Mouse (Mus musculus) midbrain, embryonic 10.5 days (tissue): ENCODE results near the gene Cry1. TPM values are rescaled to one million over a fixed set of nuclear protein-coding genes. Genes with fewer than 3 reads are reported as not detected.

Experiments
- DNase-seq: peaks from one replicate; pipeline ENCODE4 v3.0.0-alpha.2; 2017; ENCODE audit warnings: low spot score
- H3K27ac ChIP-seq: fragments of 300-500 bp; sonication (generic); replicated peaks from 2 replicates; pipeline ENCODE4 v1.5.1; 2016; ENCODE audit warnings: mild to moderate bottlenecking
- H3K27me3 ChIP-seq: fragments of 300-500 bp; sonication (generic); 2 replicates; pipeline ENCODE4 v1.6.1; 2016; ENCODE audit warnings: low read depth, mild to moderate bottlenecking; ENCODE audit not compliant: poor library complexity, severe bottlenecking
- H3K36me3 ChIP-seq: fragments of 300-500 bp; sonication (generic); 2 replicates; pipeline ENCODE4 v1.6.1; 2016; ENCODE audit warnings: mild to moderate bottlenecking, moderate library complexity
- H3K4me1 ChIP-seq: fragments of 300-500 bp; sonication (generic); 2 replicates; pipeline ENCODE4 v1.6.1; 2016
- H3K4me3 ChIP-seq: fragments of 300-500 bp; sonication (generic); 2 replicates; pipeline ENCODE4 v1.5.1; 2016; ENCODE audit warnings: mild to moderate bottlenecking, moderate library complexity
- H3K9me3 ChIP-seq: fragments of 300-500 bp; sonication (generic); replicated peaks from 2 replicates; pipeline ENCODE4 v1.6.1; 2016; ENCODE audit warnings: mild to moderate bottlenecking
- WGBS: fragments of 180-500 bp; shearing (Covaris S2); methylation state at CpG from one replicate; pipeline ENCODE4 v1.1.7; 2016; 5-methylcytosine and 5-hydroxymethylcytosine counted together
- polyA plus RNA-seq: library from polyadenylated mRNA; unstranded; fragments of >200 nt; fragmentation: Nextera tagmentation; extraction: Ambion mirVana; gene quantifications from 2 replicates; pipeline ENCODE4 v1.2.1, GENCODE M21; 2016

The Cry1 gene
- polyA plus RNA-seq, 1 experiment from 2014 or later: 35.9 TPM

DNA sequence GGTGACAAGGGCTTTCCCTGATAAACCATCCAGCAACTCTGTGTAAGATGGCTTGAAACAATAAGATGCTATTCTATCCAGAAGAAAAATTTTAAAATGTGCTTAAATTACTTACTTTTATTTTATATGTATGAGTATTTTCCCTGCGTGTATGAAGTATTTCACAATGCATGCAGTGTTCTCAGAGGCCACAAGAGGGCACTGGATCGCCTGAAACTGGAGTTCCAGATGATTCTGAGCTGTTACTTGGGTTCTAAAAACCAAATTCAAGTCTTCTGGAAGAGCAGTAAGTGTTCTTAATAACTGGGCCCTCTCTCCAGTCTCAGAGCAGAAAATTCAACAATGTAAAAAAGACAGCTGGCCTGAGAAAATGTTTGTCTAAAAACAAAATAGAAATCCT lies 30.7 kb downstream of the Cry1 start:
- peak; percentile 35 for DNase-seq
- Histone ChIP-seq H3K4me3 (no peak overlapping the region), H3K27ac (no peak overlapping the region), H3K27me3 (no peaks in the 10 kb centered on the region), H3K9me3 (no peaks in the 10 kb centered on the region), H3K36me3 (peaks cover 16% of the 10 kb centered on the region), H3K4me1 (no peaks in the 10 kb centered on the region)
- 15% methylated on average over 2 of the region's 2 CpGs for WGBS

DNA sequence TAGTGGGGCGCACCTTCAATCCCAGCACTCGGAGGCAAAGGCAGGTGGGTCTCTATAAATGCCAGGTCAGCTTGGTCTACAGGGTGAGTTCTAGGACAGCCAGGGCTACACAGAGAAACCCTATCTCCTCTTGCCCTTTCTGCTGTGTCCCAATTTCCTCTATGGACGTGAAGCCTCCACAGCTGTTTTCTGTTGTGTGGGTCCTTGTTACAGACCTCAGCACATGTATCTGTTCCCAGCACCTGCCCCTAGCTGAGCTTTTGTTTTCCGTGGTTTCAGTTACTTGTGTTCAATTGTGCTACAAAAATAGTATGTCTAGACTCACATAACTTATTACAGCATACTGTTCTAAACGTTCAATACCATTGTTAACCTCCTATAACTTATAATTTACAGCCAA lies 35.6 kb downstream of the Cry1 start:
- Histone ChIP-seq H3K27ac (no peak overlapping the region), H3K4me1 (no peaks in the 10 kb centered on the region), H3K4me3 (no peak overlapping the region), H3K27me3 (no peaks in the 10 kb centered on the region), H3K36me3 (peaks cover 51% of the 10 kb centered on the region), H3K9me3 (no peaks in the 10 kb centered on the region)
- WGBS: 92% methylated on average over 5 of the region's 5 CpGs
- no peak for DNase-seq

DNA sequence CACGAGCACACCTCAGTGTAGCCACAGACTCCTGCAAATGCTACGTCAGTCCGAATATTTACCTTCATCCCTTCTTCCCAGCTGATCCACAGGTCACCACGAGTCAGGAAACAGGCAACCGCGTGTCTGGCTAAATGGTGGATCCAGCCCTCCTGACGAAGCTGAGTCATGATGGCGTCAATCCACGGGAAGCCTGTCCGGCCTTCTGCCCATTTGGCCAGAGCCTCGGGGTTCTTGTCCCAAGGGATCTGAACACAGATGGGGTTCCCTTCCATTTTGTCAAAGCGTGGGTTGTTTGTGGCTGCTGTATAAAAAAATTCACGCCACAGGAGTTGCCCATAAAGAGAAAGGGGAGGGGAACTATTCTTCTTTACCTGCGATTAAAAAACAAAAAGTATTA lies 38.6 kb downstream of the Cry1 start:
- DNase-seq: no peak
- Histone ChIP-seq H3K9me3 (no peaks in the 10 kb centered on the region), H3K27me3 (no peaks in the 10 kb centered on the region), H3K4me3 (no peak overlapping the region), H3K4me1 (no peaks in the 10 kb centered on the region), H3K27ac (no peak overlapping the region), H3K36me3 (peaks cover 77% of the 10 kb centered on the region)
- WGBS: 93% methylated on average over 14 of the region's 14 CpGs

DNA sequence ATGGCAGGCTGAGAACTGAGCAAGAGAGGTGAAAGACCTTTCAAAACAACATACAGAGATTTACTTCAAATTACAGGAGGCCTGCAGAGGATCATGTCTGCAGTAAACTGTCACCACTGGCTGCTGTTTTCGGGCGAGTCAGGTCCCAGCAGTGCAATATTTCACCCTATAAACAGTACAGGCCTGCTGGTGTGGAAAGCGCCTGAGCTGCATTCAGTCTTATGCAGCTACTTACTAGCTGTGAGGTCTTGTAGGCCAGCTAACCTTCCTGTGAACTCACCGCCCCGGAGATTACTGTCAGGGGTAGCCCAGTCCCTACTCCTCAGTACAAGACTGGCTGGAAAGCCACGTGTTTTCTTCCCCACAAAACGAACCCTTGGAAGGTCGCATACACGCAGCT lies 43.4 kb downstream of the Cry1 start:
- no peaks in the 10 kb centered on the region for H3K9me3 ChIP-seq
- H3K27ac ChIP-seq: no peak overlapping the region
- WGBS: 90% methylated on average over 9 of the region's 9 CpGs
- DNase-seq: no peak
- H3K27me3 ChIP-seq: no peaks in the 10 kb centered on the region
- H3K36me3 ChIP-seq: peaks cover 61% of the 10 kb centered on the region
- H3K4me1 ChIP-seq: peaks cover 5% of the 10 kb centered on the region; the same call in 1 of the 2 replicates
- H3K4me3 ChIP-seq: no peak overlapping the region

DNA sequence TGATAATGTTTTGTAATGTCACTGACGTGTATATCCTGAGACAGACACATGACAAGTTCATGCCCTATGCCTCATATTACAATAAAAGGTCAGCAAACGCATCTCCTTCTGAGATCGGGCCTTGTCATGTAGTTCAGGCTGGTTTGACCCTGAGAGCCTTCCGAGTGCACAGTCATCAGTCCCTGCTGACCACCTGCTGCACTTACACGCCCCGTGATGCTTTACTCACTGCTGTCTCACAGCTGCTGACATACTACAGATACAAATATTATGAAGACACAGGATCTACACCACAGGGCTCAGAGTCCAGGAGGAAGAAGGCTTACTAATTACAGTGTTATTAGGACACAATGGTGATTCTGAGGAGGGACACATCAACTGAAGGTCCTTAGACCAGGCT lies 48.3 kb downstream of the Cry1 start:
- Histone ChIP-seq H3K36me3 (peaks cover 39% of the 10 kb centered on the region), H3K27ac (no peak overlapping the region), H3K4me1 (peaks cover 5% of the 10 kb centered on the region; the same call in 1 of the 2 replicates), H3K9me3 (no peaks in the 10 kb centered on the region), H3K27me3 (no peaks in the 10 kb centered on the region), H3K4me3 (no peak overlapping the region)
- 93% methylated on average over 6 of the region's 6 CpGs for WGBS
- DNase-seq: no peak

DNA sequence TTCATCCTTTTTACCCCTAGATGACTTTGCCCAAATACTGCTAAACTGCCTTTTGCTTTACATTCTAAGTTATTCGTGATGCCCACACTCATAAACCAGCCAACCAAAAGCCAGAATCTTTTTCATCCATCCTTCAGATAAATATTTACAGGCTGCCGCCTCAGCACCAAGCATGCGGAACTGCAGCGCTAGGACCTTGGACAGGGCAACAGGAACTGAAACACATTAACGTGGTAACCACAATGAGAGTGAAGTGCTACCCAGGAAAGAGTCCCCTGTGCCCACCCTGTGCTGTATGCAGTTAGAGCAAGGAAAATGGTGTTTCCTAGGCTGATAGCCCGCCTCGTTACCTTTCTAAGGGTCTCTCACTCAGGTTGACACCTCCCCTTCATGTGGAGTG lies 56.4 kb downstream of the Cry1 start:
- 26% methylated on average over 7 of the region's 7 CpGs for WGBS

DNA sequence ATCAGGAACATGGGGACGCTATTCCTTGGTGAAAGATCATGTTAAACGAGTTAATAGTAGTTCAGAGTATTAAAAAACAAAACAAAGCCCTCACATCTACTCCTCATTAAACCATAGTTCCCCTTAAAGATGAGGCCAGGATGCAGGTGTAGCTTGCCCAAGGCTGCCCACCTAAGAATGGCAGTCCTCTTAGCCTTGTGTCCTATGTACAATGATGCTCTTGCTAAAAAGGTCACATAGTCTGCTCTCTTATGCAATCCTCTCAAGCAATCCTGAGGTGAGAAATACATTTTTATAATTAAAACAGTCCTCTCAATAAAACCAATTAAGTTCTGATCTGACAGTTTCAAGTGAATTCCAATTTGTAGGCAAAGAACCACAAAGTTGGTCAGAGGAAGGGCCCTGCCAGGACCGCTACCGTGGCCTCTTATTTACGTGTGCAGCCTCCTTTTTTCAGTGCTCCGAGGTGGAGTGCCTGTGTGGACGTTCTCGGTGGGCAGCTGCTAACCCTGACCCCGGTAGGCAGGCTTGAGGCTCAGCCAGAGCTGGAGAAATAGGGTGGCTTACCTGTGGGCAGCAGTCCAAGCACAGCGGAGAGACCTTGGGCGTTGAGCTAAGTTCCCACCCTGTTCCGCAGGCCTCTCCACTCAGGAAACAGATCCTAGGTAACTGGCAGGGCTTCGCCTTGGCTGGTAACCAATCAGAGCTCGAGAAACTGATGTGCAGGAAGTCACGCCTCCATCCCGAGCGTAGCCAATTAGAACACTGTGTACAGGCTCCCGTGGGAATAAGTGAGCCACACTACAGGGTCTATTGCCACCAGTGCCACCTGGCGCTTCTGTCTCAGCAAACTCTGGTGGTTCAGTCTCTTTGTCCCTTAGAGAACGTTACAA lies 57.2 kb downstream of the Cry1 start, which contains the start of gene Mterf2:
TSS of gene Mterf2 (minus strand) at position 633 of the 893 bp plus-strand sequence.
- Histone ChIP-seq H3K4me1 (peaks cover 17% of the 10 kb centered on the region), H3K27me3 (no peaks in the 10 kb centered on the region), H3K36me3 (peaks cover 41% of the 10 kb centered on the region), H3K27ac (peak within 1 kb of the TSS; percentile 87), H3K9me3 (no peaks in the 10 kb centered on the region), H3K4me3 (peak within 1 kb of the TSS; percentile 83)
- 8% methylated on average over 20 of the region's 20 CpGs for WGBS
- peak; percentile 92 for DNase-seq

More for the DNA sequence above, 56.4 kb downstream of the Cry1 start:
- no peaks in the 10 kb centered on the region for H3K27me3 ChIP-seq
- no peaks in the 10 kb centered on the region for H3K9me3 ChIP-seq
- peaks cover 39% of the 10 kb centered on the region for H3K36me3 ChIP-seq
- DNase-seq: no peak
- peaks cover 17% of the 10 kb centered on the region for H3K4me1 ChIP-seq
- peak overlapping the region; percentile 83 for H3K4me3 ChIP-seq
- H3K27ac ChIP-seq: peak overlapping the region; percentile 87

DNA sequence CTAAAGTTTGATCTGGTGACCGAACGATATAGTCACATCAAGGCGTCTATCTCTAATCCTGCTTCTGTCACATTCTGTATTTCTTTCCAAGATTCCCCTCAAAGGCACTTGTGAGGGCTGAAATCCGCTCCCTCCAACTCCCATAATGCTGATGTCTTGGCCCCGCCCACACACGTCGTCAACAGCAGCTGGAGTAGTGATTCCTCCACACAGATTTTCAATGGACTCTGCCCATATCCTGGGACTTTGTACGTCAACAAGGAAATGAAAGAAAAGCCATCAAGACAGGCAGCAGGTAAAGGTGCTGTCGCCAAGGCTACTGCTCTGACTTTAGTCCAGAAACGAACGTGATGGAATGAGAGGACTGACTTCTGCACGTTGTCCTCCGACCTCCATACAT lies 59.7 kb downstream of the Cry1 start:
- Histone ChIP-seq H3K27ac (no peak overlapping the region), H3K9me3 (no peaks in the 10 kb centered on the region), H3K36me3 (peaks cover 62% of the 10 kb centered on the region), H3K27me3 (no peaks in the 10 kb centered on the region), H3K4me3 (no peak overlapping the region), H3K4me1 (peaks cover 17% of the 10 kb centered on the region)
- DNase-seq: no peak
- WGBS: 89% methylated on average over 13 of the region's 13 CpGs

DNA sequence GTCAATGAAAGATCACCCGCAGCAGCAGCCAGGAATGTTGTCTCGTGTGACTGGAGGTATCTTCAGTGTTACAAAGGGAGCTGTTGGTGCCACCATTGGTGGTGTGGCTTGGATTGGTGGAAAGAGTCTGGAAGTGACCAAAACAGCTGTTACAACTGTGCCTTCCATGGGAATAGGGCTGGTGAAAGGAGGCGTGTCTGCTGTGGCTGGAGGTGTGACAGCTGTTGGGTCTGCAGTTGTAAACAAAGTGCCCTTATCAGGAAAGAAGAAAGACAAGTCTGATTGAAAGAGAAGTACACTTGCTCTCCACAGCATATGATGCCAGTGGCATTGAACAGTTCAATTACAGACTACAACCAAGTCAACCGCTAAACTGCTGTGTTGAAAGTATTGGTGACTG lies 70.5 kb downstream of the Cry1 start:
- WGBS: 89% methylated on average over 4 of the region's 4 CpGs
- Histone ChIP-seq H3K27me3 (no peaks in the 10 kb centered on the region), H3K9me3 (no peaks in the 10 kb centered on the region), H3K27ac (no peak overlapping the region), H3K4me3 (no peak overlapping the region), H3K36me3 (peaks cover 70% of the 10 kb centered on the region), H3K4me1 (no peaks in the 10 kb centered on the region)
- DNase-seq: no peak

DNA sequence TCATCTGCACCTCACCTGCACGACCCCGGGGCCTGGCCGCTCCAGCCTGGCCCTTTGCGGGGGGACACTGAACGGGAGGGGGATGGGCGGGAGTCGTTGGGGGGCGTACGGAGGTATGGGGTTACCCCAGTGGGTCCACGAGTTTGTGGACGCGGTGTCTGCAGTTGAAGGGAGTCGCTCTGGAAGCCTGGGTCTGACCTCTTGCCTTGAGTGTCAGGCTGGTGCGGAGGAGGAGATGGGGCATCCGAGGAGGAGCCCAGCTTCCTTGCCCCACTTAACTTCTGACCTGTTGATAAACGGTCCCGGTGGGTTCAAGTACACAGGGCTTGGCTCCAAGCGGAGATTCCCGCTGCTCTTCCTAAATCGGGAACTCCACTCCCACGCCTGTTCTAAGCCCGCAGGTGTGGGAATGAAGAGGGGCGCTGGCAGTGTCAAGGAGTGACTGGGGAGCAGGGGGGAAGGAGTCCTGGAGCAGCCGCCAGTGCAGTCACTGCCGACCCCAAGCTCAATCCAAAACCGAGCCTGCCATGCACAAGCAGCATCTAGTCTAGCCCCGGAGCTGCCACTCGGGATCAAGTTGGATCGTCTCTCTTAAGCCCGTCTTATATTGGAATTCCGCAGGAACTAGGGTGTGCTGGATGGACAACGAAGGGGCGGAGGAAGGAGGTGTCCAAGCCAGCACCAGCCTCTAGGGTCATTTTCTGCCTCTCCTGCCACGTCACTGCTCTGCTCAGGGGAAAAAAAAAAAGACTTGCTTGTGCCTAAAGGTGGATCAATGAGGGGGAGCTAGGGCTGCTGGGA lies 81.6 kb downstream of the Cry1 start:
- Histone ChIP-seq H3K27me3 (no peaks in the 10 kb centered on the region), H3K4me3 (peak overlapping the region; percentile 98), H3K36me3 (no peaks in the 10 kb centered on the region), H3K27ac (peak overlapping the region; percentile 95), H3K4me1 (peaks cover 36% of the 10 kb centered on the region), H3K9me3 (no peaks in the 10 kb centered on the region)
- DNase-seq: peak; percentile 54
- under 1% methylated on average over 34 of the region's 34 CpGs for WGBS

DNA sequence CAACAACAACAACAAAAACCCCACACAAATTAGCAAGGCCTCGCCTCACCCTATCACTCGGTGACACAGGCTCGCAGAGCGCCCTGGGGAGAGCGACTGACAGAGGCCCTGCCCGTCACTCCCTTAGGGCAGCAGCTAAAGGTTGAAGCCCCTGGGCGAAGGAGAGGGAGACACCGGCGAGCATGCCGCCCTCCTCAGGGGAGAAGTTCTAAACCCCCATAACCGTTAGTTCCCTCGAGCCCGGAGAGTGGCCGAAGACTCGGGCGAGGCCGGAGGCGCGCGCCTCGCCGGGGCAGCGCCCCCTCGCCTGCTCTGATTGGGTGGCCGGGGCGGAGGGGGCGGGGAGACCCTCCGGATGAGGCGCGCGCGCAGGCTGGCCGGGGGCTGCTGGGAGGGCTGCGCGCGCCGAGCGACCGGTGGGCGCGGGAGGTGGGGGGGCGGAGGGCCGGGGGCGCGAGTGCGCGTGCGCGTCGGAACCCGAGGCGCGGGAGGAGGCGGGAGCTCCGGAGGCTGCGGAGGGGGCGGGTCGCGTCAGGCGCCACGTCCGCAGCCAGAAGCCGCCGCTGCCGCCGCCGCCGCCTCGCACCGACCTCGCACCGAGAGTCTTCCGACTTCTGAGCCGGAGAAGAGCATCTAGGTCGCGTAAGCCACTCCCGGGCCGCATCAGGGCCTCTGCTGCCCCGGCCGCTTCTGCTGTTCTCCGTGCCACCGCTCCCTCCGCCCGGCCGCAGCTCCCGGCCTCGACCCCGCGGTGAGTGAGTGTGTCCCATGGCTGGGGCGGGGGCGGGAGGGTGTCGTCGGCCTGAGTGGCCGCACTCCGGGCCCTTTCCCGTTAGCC lies 82.4 kb downstream of the Cry1 start, which contains the start of the genes Fhl4 and Tmem263:
TSS of gene Fhl4 (minus strand) at position 249 of the 838 bp plus-strand sequence.
TSS of gene Tmem263 (plus strand) at position 381 of the 838 bp plus-strand sequence.
- WGBS: 1% methylated on average over 93 of the region's 96 CpGs
- Histone ChIP-seq H3K27me3 (no peaks in the 10 kb centered on the region), H3K36me3 (no peaks in the 10 kb centered on the region), H3K9me3 (no peaks in the 10 kb centered on the region), H3K4me3 (peak within 1 kb of the TSS; percentile 98), H3K27ac (peak within 1 kb of the TSS; percentile 95), H3K4me1 (peaks cover 36% of the 10 kb centered on the region)
- DNase-seq: peak; percentile 95

DNA sequence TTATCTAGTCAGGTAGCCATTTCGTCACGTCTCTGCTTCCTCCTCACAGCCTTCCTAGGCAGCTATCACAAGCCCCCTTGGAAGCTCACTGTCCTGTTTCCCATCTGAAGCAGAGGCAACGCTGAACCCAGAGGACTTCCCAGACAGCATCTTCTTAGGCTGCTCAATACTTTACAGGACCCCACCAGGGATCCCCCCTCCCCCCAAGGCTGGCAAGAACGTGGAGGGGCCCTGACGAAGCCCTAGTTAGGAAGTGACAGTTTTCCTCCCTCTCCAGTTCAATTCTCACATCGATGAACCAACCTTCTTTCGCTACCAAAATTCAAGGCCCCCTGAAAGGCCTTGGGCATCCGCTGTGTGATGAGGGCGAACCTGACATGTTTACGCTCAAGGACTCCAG lies 83.0 kb downstream of the Cry1 start:
- H3K27me3 ChIP-seq: no peaks in the 10 kb centered on the region
- H3K9me3 ChIP-seq: no peaks in the 10 kb centered on the region
- 1% methylated on average over 10 of the region's 10 CpGs for WGBS
- peak overlapping the region; percentile 98 for H3K4me3 ChIP-seq
- peak overlapping the region; percentile 95 for H3K27ac ChIP-seq
- DNase-seq: no peak
- H3K4me1 ChIP-seq: peaks cover 36% of the 10 kb centered on the region
- no peaks in the 10 kb centered on the region for H3K36me3 ChIP-seq
